Mouse (Mus musculus) yolk sac, embryonic 10.5 days (tissue): ENCODE data around the gene Gcnt7.

Experiments used
- DNase-seq: peaks from one replicate; pipeline ENCODE4 v3.0.0-alpha.2; 2017; ENCODE audit warnings: low spot score

The Gcnt7 gene

GRCm38 (mm10) chr2:172404239-172404638 is 54.2 kb downstream of the Gcnt7 start:
- DNase-seq = no peak

GRCm38 (mm10) chr2:172401116-172401825 is 57.1 kb downstream of the Gcnt7 start:
- DNase-seq = no peak
